Mouse (Mus musculus): ENCODE results near the gene Spem1.

DNA sequence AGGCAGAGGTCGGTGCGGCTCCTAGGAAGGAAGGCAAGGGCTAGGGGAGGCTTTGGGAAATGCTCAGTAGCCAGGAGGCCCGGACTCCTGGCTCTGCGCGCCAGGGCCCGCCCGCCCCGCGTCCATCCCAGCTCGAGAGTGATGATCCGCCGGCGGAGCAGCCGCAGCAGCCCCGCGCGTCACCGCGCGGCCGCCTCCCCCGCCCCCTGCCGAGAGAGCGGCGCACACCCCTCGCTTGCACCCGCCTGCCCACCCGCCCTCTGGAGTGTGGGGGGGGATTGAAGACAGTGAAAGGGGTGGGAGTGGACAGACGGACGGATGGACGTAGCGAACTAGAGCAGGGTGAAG, 15.6 kb upstream of the Spem1 start, which contains the start of gene Nlgn2:
- no peak for TF ChIP-seq GATA1 (IDR thresholded peaks at IDR 0.05; ENCODE audit: low read length)
- no peak for TF ChIP-seq TAL1 (IDR thresholded peaks at IDR 0.05; ENCODE audit: low read length)

Data from erythroblast, embryonic 14.5 days (primary cell).